Mouse (Mus musculus) spleen, postnatal 10 days (tissue): ENCODE measurements at regions not wholly inside any gene's neighbourhood (a gene's known extent, or its start where the extent isn't known, plus 50 kb on each side); places are given as distances from the start of the nearest gene placed in this dataset.

Experiments
- DNase-seq, 2 experiments: peaks; one replicate each; pipeline ENCODE4 v3.0.0; 2021 to 2022; ENCODE audit warnings: low spot score in 2 of 2

- DNase-seq, result peak; percentile 16 to 28
Measured at GRCm38 (mm10) chr10:118501571-118501970, 60.7 kb downstream of the Ifng start.

- DNase-seq, result no peak
Measured at GRCm38 (mm10) chr10:118504811-118505210, 64.0 kb downstream of the Ifng start.

- no peak for DNase-seq
Measured at GRCm38 (mm10) chr10:118506154-118506553, 65.3 kb downstream of the Ifng start.

- peak in 1 of 2 experiments; percentile 41 for DNase-seq
Measured at GRCm38 (mm10) chr10:118507630-118508029, 66.8 kb downstream of the Ifng start.

GRCm38 (mm10) chr10:118516839-118517238, 76.0 kb downstream of the Ifng start:
- no peak for DNase-seq

GRCm38 (mm10) chr10:118517995-118518394, 77.1 kb downstream of the Ifng start:
- no peak for DNase-seq

- no peak for DNase-seq
Measured at GRCm38 (mm10) chr10:118545966-118546365, 105.1 kb downstream of the Ifng start.

- no peak for DNase-seq
Measured at GRCm38 (mm10) chr10:118550201-118550600, 109.4 kb downstream of the Ifng start.

- no peak for DNase-seq
Measured at GRCm38 (mm10) chr10:118558848-118559247, 118.0 kb downstream of the Ifng start.

- DNase-seq, result no peak
Measured at GRCm38 (mm10) chr10:118564041-118564440, 123.2 kb downstream of the Ifng start.

- no peak for DNase-seq
Measured at GRCm38 (mm10) chr10:118564528-118565268, 123.9 kb downstream of the Ifng start.

- DNase-seq, result no peak
Measured at GRCm38 (mm10) chr10:118568617-118569016, 127.8 kb downstream of the Ifng start.

- no peak for DNase-seq
Measured at GRCm38 (mm10) chr10:118569424-118569823, 128.6 kb downstream of the Ifng start.

- DNase-seq, result no peak
Measured at GRCm38 (mm10) chr10:118573247-118573646, 132.4 kb downstream of the Ifng start.

GRCm38 (mm10) chr10:118575570-118575969, 134.7 kb downstream of the Ifng start:
- no peak for DNase-seq

- DNase-seq, result no peak
Measured at GRCm38 (mm10) chr10:118581376-118581775, 140.5 kb downstream of the Ifng start.

- DNase-seq, result no peak
Measured at GRCm38 (mm10) chr10:118585821-118586220, 145.0 kb downstream of the Ifng start.

- no peak for DNase-seq
Measured at GRCm38 (mm10) chr10:118588198-118588597, 147.4 kb downstream of the Ifng start.

GRCm38 (mm10) chr10:118592648-118593368, 152.0 kb downstream of the Ifng start:
- DNase-seq, result peak; percentile 64 to 87

GRCm38 (mm10) chr10:118596206-118596605, 155.4 kb downstream of the Ifng start:
- no peak for DNase-seq

- no peak for DNase-seq
Measured at GRCm38 (mm10) chr10:118598497-118598896, 157.7 kb downstream of the Ifng start.

GRCm38 (mm10) chr10:118599197-118599596, 158.4 kb downstream of the Ifng start:
- no peak for DNase-seq

- no peak for DNase-seq
Measured at GRCm38 (mm10) chr10:118599610-118600009, 158.8 kb downstream of the Ifng start.
